Mouse (Mus musculus) cerebellum, adult 11 months (tissue): ENCODE measurements around the gene Cass4.
A peak's percentile ranks its signal among the peaks of the same experiment; 100 is the strongest.

Source experiments
- DNase-seq: peaks from one replicate; pipeline ENCODE4 v3.0.0; 2022

Cass4 gene

DNA sequence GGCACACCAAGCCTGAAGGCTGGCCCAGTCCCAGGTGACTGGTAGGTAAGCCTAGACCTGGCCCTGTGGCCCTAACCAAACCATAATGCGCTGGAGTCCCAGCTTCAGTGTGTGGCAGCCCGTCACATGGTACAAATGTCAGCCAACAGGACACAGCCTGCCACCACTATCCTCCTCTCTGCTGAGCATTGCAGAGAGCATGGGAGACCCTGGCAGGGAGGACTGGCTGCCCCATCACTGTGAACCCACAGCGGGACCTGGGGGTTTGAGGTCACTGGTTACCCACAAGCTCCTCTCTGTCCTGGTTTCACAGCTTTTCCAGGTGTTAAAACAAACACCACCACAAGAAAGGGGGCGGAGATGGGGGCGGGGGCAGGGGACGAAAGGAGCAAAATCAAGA lies 3.3 kb upstream of the Cass4 start:
- DNase-seq: no peak

DNA sequence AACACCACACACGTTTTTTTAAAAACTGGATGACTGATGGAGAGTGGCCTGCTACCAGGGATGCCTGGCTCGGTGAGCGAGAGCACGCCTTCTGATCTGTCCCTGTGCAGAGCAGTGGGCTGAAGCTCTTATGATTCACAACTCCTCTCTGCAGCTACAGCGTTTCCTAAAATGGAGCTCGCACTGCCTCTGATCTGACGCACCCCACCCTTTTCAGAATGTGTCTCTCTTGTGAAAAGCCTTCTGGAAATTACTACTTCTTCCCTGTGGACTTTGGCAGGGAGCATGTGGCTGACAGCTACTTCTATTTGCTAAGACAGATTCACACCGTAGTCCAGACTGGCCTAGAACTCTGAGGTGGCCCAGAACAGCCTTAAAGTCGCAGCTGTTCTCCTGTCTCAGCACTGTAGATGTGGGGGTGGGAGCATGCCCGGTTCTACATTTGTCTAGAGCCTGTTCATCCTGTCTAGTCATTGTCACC lies 1.5 kb upstream of the Cass4 start:
- DNase-seq: no peak

DNA sequence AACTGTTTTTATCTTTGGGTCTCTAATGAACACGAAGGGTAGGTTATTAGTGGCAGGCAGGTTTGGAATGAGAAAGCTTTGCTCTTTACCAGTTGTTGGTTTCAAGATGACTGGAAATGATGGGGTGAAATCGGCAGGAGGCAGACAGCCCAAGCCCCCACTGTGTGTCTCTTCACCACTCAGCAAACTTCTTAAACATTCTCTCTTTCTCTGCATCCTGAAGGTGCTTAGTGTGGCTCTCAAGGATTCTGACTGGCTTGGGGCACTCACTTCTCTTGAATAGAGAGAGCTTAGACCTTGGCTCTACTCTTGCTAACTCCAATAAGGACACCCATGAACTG lies 428 bp downstream of the Cass4 start:
- DNase-seq: no peak

DNA sequence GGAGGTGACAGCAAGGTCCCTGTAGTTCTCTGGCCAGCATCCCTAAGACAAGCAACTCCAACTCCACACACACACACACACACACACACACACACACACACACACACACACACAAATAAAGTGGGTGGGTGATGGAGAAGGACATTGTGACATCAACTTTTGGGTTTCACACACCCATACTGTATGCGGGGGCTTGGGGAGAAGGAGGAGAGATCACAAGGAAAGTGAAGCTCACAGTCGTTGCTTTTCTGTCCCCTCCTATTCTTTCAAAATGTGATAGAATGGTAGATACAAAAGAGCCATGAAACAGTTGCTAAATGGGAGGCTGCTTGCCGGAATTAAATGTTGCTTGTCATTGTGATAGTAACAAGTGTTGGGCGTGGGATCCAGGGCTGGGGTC lies 1.1 kb downstream of the Cass4 start:
- DNase-seq: no peak

DNA sequence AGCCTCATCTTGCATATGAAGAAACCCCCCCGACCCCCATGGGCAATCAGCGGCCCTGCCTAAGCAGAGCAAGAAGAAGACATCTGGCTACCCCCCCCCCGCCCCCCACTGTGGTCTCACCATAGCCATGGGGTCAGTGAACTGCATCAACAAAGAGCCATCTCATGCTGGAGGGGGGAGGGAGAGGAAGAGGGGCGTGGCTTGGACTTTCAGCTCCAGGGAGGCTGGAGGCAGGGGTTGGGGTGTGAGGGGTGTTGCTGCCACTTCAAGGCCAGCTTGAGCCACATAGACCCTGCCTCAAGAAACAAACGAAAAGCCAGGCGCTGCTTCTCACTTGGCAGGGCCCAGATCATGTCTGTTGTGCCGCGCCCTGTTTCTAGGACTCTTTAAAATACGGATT lies 2.4 kb downstream of the Cass4 start:
- DNase-seq: no peak

DNA sequence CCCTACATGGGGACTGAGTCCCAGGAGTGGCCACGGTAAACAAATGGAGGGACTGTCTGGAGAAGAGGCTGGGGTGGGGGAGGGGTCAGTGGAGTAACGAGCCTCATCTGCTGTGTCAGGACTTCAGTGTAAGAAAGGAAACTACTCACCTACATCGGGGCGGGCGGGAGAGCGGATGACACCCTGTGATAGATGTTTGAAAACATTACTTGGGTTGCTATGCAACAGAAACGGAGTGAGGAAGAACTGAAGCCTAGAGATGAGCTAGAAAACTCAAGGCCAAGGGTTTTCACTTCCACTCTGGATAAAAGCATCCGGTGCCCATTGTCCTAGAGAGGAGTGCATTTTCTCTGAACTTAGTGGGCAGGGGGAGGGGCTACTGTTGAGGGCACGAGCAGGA lies 6.3 kb downstream of the Cass4 start:
- no peak for DNase-seq

DNA sequence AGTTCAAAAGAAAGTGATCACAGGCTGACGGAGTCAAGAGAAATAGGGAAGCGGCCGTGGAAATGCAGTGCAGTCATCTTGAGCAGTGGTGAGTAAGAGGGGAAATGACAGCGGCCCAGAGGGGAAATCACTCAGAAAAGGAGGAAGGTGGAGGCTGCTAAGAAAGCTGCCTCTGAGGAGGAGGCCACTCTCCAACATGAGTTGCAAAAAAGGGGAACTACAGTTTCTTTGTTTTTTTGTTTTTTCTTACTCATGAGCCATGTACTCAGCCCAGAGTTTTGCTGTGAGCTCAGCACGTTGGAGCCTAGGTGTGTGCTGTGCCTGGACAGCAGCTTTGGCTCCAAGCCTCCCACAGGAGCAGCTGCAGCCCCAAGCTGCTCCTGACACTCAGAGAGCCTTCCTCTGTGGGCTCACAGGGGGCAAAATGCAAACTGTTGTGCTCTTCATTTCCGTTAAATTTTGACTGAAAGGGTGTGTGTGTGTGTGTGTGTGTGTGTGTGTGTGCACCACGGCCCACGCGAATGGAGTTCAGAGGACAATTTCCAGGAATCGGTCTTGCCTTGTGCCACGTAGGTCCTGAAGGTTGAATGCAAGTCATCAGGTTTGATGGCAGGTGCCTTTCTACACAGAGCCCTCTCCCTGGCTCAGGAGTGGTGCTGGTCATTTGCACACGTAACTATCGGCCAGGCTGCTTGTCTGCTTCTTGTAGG lies 7.7 kb downstream of the Cass4 start:
- DNase-seq: no peak

DNA sequence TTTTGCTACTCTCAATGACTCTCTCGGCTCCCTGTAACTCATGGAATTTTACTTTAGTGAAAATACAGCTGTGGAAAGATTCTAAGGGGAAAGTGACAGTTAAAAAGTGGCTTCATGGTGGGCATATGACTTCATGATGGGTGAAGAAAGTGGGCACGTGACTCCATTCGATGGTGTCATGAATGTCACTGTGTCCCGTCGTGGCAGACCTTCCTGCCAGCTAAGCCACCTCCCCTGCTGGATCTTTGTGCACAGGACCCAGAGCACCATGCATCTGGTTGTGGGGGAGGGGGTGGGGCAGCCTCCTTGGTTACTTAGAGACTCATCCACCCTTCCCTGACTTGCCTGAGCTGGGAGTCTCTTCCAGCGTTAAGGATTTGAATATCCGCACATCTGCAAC lies 10.6 kb downstream of the Cass4 start:
- DNase-seq: no peak

DNA sequence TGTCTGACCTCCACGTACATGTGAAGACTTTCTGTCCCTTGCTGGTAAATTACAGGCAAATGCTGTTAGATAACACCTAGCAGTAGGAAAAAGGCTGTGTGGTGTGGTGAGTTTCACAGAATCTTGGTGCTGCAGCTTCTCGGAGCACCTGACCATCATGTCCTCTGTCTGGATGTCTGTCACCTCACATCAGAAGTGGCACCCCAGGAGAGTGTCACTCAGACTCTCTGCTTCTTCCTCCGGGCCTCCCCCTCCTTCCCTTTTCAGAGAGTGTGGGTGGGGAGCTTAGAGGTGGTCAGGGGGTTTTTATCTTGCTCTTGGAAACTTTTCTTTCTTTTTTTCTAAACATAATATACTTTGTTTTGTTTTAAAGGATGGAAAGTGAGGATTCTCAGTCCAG lies 11.4 kb downstream of the Cass4 start:
- no peak for DNase-seq

DNA sequence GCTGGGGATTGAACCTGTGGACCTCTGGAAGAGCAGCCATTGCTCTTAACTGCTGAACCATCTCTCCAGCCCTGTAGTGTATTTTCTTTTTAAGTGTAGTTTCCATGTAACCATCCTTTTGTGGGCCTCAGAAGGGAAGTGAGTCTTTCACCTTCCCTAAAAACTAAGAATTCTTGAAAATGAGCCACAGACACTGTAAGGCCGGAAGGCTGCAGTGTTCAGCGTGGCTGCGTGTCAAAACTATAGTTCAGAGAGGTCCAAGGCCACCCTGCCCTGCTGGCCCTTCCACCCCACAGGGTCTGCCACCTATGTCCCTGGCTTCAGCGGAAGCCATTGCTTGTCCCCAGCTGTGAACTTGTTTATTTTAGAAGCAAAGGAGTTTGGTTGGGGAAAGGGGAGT lies 12.6 kb downstream of the Cass4 start:
- no peak for DNase-seq

DNA sequence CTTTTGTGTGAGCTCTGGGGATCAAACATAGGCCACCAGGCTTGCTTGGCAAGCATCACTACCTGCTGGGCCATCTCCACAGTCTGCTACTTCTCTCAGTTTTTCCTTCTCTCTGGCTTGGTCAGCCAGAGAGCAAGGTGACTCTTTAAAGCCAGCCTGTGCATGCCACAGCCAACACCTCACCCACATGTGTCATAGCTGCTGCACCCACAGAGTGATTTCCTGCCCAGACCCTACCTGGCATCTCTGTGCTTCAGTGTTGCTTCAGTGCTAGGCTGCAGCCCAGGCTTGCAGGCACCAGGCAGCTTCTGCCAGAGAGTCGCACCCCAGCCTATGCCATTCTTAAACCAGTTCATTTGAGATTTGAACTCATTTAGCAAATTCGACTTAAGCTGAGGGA lies 13.9 kb downstream of the Cass4 start:
- no peak for DNase-seq

DNA sequence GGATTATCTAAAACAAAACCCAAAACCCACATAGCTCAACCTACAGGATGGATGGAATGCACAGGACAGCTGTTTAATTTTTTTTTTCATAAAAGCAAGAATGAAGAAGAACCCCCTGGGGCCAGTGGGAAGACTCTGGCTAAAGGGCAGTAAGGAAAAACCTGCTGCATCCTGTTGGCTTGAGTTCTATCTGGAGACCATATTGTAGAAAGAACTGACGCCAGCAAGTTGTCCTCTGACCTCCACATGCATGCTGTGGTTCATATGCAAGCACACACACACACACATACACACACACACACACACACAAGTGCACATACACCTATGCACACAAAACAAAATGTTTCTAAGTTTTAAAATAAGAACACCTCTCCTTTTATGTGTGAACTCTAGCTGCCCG lies 17.1 kb downstream of the Cass4 start:
- no peak for DNase-seq

DNA sequence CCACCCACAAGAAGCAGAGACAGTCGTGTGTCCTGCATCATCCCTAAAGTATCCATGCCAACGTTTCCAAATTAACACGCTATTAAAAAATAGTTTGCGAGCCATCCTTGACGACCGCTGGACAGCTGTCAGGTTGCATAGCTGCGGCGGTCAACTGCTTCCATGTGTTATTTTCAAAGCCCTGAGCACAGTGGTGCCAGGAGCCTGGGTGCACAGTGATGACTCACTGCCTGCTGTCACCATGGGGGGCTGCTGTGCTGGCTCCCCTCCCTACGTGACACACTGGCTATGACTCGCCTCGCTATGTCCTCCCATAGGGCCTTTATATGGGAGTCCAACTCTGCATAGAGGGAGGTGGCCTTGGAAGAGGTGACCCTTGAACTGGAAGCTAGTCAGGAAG lies 17.5 kb downstream of the Cass4 start:
- DNase-seq: no peak

DNA sequence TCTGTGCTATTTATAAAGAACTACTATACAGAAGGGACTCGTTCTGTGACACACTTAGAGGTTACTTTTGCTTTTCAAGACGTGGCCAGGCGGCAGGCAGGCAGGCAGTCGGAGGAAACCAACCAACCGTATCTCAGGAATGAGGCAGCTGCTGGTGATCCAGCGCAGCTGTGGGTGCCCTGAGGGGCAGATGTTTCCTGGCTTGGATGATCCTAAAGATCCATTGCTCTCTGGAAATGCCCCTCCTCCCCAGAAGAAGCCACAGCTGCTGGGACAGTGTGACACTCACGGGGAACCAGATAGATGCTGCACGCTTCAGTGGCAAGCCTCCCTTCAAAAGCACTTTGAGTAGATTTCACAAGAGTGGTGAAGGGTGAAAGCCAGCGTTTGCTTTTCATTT lies 18.9 kb downstream of the Cass4 start:
- DNase-seq: no peak

DNA sequence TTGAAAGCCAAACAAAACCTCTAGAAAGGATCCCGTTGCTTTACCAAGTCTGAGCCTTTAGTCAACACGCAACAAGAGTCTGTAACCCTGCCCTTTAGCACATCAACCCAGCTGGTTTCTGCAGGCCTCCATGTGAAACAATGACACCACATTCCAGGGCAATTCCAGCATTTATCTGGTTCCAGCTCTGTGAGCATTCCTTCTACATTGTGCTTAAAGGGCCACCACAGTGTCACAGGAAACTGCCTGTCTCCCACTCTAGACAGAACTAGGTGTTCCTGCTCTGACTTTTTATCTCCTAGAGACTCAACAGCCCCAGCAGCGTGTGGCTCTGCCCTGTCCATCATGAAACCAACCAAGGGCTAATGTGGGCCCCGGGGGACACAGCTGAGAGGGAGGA lies 19.7 kb downstream of the Cass4 start:
- DNase-seq: no peak

DNA sequence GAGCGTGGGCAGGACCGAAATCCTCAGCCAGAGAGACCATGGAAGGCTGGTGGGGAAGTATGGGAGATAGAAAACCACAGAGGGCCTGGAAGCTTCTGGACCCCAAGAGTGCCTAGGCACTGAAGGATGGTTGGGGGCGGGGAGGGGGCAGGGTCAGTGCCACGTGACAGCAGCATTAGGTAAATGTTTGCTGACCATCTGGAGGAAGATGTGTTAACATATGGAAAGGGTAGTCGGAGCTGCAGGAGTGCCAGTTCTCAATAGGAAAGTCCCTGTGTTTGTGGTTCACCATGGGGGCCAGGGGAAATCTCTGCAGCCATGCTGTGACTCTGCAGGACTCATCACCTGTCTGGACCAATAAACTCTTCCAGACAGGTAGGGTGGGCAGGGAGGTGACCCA lies 20.3 kb downstream of the Cass4 start:
- DNase-seq: no peak

DNA sequence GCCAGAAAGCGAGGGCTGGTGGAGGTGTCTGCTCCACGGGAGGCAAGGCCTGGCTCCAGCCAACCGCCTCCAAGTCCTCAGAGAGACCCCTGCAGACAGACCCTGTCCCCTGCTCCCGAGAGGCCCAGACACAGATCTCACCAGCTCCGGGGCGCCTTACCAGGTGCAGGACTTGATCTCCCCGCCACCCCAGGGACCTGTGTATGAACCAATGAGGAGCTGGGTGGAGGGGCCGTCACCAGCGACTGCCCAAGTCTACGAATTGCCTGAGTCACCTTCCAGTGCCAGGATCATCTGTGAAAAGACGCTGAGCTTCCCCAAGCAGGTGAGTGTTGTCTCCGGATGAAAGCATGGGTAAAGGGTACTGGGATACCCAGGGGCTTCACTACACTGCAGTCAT lies 22.6 kb downstream of the Cass4 start:
- no peak for DNase-seq

DNA sequence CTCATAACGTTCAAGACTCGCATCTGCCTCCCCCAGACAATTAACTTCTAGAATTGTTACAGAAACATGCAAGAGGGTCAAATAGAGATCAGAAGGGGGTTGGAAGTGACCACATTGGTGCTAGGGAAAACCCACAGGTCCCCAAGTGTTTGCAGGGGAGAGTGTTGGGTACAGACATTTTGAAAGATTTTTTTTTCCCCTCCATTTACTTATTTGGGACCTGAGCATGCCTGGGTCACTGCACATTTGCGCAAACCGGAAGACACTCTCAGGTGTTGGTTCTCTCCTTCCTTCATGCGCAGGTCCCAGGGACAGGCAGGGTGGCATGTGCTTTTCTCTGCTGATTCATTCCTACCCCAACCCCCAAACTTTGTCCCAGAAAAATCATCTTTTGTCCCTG lies 23.3 kb downstream of the Cass4 start:
- no peak for DNase-seq

DNA sequence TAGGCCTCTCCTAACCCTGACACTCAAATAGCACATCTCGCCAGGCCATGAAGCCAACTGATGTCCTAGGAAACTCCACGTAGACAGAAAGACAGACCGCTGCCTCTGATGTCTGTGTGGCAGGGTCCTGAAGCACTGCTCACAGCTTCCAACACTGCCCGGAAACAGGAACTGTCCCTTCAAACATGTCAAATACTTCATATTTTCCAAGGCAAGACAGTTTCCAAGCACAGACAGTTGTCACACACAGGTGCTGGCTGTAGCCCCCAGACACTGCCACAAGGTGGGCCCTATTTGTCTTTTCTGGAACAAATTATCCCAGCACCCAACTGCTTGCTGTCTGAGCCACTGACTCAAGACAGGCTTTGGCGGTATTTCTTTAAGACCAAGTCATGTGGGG lies 24.6 kb downstream of the Cass4 start:
- DNase-seq: no peak

DNA sequence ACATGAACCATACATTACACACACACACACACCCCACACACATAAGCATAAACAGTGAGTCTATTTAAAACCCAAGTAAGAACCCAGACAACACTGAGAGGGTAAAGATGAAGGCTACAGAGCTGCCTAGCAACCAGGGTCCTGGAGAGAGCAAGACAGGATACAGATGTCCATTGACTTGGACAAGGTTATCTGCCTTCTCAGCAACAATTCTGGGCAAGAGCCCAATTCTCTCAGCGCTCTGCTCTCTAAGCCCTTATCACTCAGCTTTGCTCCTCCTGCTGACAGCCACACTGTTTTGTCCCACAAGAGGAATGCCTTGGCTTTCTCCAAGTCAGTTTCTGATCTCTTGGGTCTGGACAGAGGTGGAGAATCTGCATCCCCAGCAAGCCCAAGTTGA lies 37.0 kb downstream of the Cass4 start:
- DNase-seq: no peak

DNA sequence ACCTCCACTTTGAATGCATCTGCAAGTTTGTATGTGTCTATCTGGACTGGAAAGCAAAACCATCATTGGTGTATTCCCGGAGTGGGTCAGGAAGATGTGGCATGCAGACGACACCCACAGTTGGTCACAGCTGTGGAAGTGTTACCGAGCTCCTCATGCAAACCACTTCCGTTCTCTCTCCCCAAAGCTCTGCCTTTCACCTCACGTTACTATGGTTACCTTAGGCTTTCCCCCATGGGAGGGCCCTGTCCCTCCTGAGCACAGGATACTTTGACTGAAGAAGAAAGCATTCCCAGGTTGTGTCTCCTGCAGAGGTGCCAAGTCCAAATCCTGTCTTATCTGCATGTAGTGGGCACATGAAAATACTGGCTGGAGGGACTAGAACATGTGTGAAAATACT lies 40.2 kb downstream of the Cass4 start:
- DNase-seq: no peak

DNA sequence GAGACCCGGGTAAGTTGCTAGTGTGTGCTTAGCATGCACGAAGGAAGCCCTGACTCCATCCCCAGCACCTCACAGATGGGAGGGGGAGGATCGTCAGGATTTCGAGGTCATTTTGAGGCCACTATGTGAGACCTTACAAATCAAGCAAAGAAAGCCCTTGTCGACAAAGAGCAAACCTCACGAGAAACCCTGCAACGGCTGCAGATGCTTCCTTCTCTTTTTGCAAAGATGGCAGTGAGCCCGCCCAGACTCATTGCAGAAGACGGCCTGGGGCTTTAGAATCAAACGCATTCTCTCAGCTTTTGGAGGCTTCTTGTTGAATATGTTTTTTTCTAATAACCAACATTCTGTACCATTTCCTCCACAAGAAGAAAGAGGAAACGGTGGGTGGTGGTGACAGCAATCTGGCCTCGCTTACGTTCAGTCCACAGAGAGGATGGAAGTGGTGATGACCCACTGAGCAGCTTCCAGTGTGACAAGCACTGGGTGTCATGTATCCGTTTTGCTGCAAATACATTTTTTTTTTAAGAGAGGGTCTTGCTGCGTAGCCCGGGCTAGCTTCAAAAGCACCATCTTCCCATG lies 43.9 kb downstream of the Cass4 start:
- DNase-seq: no peak

DNA sequence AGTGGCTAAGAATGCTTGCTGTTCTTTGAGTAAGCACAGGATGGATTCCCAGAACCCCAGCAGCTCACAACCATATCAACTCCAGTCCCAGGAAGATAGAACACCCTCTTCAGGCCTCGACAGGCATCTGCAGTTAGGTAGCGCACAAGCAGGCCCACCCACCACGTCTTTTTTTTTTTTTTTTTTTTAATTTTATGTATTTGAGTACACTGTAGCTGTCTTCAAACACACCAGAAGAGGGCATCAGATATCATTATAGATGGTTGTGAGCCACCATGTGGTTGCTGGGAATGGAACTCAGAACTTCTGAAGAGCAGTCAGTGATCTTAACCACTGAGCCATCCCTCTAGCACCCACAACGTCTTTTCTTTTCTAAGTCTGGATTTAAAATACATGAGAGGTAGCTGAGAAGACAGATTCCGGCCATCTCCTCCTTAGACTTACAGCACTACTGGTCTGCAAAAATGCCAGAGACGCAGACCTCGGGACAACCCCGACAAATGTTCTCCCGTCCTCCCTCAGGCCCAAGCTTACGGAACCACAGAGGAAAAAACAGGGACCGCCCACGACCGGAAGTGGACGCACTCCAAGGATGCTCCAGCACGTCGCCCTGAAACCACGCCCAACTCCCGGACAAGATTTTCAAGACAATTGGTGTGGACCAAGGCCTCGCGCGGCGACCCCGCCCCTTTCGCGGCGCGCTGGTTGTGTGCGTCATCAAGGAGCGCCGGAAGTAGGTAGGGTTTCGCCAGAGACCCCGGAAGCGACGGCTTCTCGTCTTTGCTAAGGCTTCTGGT lies 46.4 kb downstream of the Cass4 start, which contains the start of gene Rtf2:
Rtf2 (plus strand) TSS at position 714 of the 797 bp plus-strand sequence.
- DNase-seq: peak; percentile 99

DNA sequence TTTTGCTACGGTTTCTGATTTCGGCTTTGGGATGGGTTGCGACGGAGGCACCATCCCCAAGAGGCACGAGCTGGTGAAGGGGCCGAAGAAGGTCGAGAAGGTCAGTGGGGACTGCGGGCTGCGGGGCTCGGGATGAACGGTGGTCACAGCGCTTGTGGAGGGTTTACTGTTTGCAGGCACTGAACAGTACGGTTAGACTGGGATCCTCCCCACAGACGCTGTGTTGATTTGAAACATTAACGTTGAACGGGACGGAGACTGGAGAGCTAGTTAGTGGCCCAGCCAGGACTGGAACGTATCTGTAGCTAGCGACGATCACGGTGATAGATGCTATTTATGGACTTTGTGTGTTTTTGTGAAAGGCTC lies 47.0 kb downstream of the Cass4 start:
- DNase-seq: no peak
